Comparison of ENCODE assay signal across 21 mouse cellular contexts in genomic region chr17:48489466-48489865, GRCm38 (mm10).
DNase-seq lines count a peak whose midpoint lies in the region.
"Had no signal": no experiment of that assay in that cellular context is flagged by ENCODE, and none has a peak within 500 bp of the region (broad histone marks: within the 10 kb centered on the region; RNA-seq: fewer than 3 reads in every experiment).

No protein-coding gene starts in this region.

- DNase-seq in ES-CJ7 (ENCODE audit: low read depth, low spot score) (peak; percentile 61), R1 (ENCODE audit: low read depth, low spot score) (peak; percentile 77), ZHBTc4 (ENCODE audit: low read depth, low spot score) (peak; percentile 66)
- DNase-seq in brain, adult 2 months (ENCODE audit: low read depth, low spot score), result peak; percentile 34
- DNase-seq in cerebellum, adult 11 months, result no peak
- no peak for DNase-seq in kidney, postnatal 25 days
- DNase-seq in testis, postnatal 10 days (ENCODE audit: low spot score), result no peak
- no peak for DNase-seq in cerebellum, adult 18-20 months
- DNase-seq: adrenal gland, adult 2 months; adrenal gland, adult 8-10 months; adrenal gland, postnatal 10 days; adrenal gland, postnatal 14 days; adrenal gland, postnatal 25 days; adrenal gland, postnatal 36 days; B cell, adult 2 months; cerebellum, adult 11-12 months; cerebellum, adult 2 months; cerebellum, adult 8-10 months; cerebellum, adult 9-10 months; cerebellum, adult 9-11 months; cerebellum, postnatal 10 days had no signal

Comparison
In these comparisons a context has a peak if more than half of its experiments do, and no peak if none do; other contexts are left out.
1. DNase-seq: peak in ES-CJ7 (single experiment), R1 (single experiment), ZHBTc4 (single experiment) and brain, adult 2 months (single experiment); none in cerebellum, adult 11 months (single experiment), kidney, postnatal 25 days (0 of 2), testis, postnatal 10 days (single experiment) and cerebellum, adult 18-20 months (0 of 2).